Mouse (Mus musculus) limb, embryonic 14.5 days (tissue): ENCODE measurements at regions not wholly inside any gene's neighbourhood (a gene's known extent, or its start where the extent isn't known, plus 50 kb on each side); places are given as distances from the start of the nearest gene placed in this dataset.
A peak's percentile ranks its signal among the peaks of the same experiment; 100 is the strongest.

Experiments
- ATAC-seq: fragments of 200-750 bp; cut with Nextera tagmentation; 2 replicates; pipeline ENCODE4 v1.8.0; 2017; ENCODE audit warnings: low read depth, moderate number of reproducible peaks, moderate TSS enrichment; ENCODE audit not compliant: low FRiP score
- DNase-seq: peaks from one replicate; pipeline ENCODE4 v3.0.0-alpha.2; 2015; ENCODE audit warnings: low spot score
- H3K27ac ChIP-seq: fragments of 300-500 bp; sonication (generic); replicated peaks from 2 replicates; pipeline ENCODE4 v1.5.1; 2014; ENCODE audit warnings: low read depth, mild to moderate bottlenecking, low read length, moderate library complexity, mixed read lengths
- H3K27me3 ChIP-seq: fragments of 300-500 bp; sonication (generic); 2 replicates; pipeline ENCODE4 v1.6.1; 2014; ENCODE audit warnings: low read length, mixed read lengths; ENCODE audit not compliant: control insufficient read depth, insufficient read depth
- H3K36me3 ChIP-seq: fragments of 300-500 bp; sonication (generic); 2 replicates; pipeline ENCODE4 v1.6.1; 2014; ENCODE audit warnings: mild to moderate bottlenecking, low read length, moderate library complexity, mixed read lengths; ENCODE audit not compliant: control insufficient read depth, insufficient read depth
- H3K4me1 ChIP-seq: fragments of 300-500 bp; sonication (generic); 2 replicates; pipeline ENCODE4 v1.6.1; 2014; ENCODE audit warnings: antibody characterized with exemption, low read length, mixed read lengths; ENCODE audit not compliant: control insufficient read depth, insufficient read depth
- H3K4me2 ChIP-seq: fragments of 300-500 bp; sonication (generic); replicated peaks from 2 replicates; pipeline ENCODE4 v1.6.1; 2014; ENCODE audit warnings: low read depth, mild to moderate bottlenecking, low read length, moderate library complexity; ENCODE audit not compliant: severe bottlenecking
- H3K4me3 ChIP-seq: fragments of 300-500 bp; sonication (generic); replicated peaks from 2 replicates; pipeline ENCODE4 v1.5.1; 2014; ENCODE audit warnings: low read length
- H3K9ac ChIP-seq: fragments of 300-500 bp; sonication (generic); 2 replicates; pipeline ENCODE4 v1.6.1; 2014; ENCODE audit warnings: mild to moderate bottlenecking, low read depth, low read length, moderate library complexity; ENCODE audit not compliant: severe bottlenecking
- H3K9me3 ChIP-seq: fragments of 300-500 bp; sonication (generic); 2 replicates; pipeline ENCODE4 v1.6.1; 2016; ENCODE audit warnings: low read length; ENCODE audit not compliant: control insufficient read depth
- POLR2A ChIP-seq: fragments of 200-500 bp; IDR thresholded peaks from 2 replicates; pipeline ENCODE4 v1.8.0; 2012; ENCODE audit warnings: inconsistent platforms, mild to moderate bottlenecking, moderate library complexity, borderline replicate concordance; ENCODE audit not compliant: insufficient read depth, insufficient read length; ENCODE audit errors: extremely low read depth
- WGBS: fragments of 180-500 bp; shearing (Covaris S2); extraction: QIAGEN DNeasy Blood & Tissue Kit; methylation state at CpG from one replicate; pipeline ENCODE4 v1.1.7; 2014; 5-methylcytosine and 5-hydroxymethylcytosine counted together

GRCm38 (mm10) chr10:98529565-98529964, 384.6 kb upstream of the Atp2b1 start:
- H3K27me3 ChIP-seq = no peaks in the 10 kb centered on the region
- H3K36me3 ChIP-seq = no peaks in the 10 kb centered on the region
- no peak overlapping the region for H3K4me3 ChIP-seq
- peaks cover 4% of the 10 kb centered on the region; the same call in 1 of the 2 replicates for H3K9me3 ChIP-seq
- DNase-seq = no peak
- no peak overlapping the region for H3K4me2 ChIP-seq
- no peak for ATAC-seq
- TF ChIP-seq POLR2A = no peak
- no peak overlapping the region for H3K9ac ChIP-seq
- no peak overlapping the region for H3K27ac ChIP-seq
- no peaks in the 10 kb centered on the region for H3K4me1 ChIP-seq
- 81% methylated on average over 4 of the region's 4 CpGs for WGBS

DNA sequence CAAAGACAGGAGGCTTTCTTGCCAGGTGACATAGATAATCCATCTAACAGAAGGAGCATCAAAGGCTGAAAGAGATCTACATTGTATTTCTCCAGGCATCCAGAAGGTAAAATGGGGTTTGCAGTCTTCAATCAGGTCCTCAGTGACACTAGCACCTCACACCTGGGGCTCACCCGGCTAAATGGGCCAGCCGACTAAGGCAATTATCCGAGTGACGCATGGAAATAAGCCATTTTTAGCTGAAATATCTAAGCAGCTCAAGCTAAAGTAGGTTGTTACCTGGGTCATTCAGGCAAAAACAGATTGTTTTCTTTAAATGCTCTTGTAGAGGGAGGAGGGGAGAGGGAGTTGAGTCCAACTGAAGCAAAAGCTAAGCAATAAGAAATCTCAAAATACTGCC, 382.8 kb upstream of the Atp2b1 start:
- H3K4me1 ChIP-seq = no peaks in the 10 kb centered on the region
- H3K4me2 ChIP-seq = no peak overlapping the region
- DNase-seq (no peak), ATAC-seq (no peak)
- no peaks in the 10 kb centered on the region for H3K27me3 ChIP-seq
- H3K4me3 ChIP-seq = no peak overlapping the region
- no peaks in the 10 kb centered on the region for H3K36me3 ChIP-seq
- TF ChIP-seq POLR2A = no peak
- H3K9me3 ChIP-seq = no peaks in the 10 kb centered on the region
- H3K9ac ChIP-seq = no peak overlapping the region
- no peak overlapping the region for H3K27ac ChIP-seq
- WGBS = 91% methylated on average over 4 of the region's 4 CpGs

- Histone ChIP-seq H3K9ac (no peak overlapping the region), H3K36me3 (no peaks in the 10 kb centered on the region), H3K27me3 (no peaks in the 10 kb centered on the region), H3K27ac (no peak overlapping the region), H3K4me2 (no peak overlapping the region), H3K4me3 (no peak overlapping the region), H3K4me1 (peaks cover 7% of the 10 kb centered on the region), H3K9me3 (no peaks in the 10 kb centered on the region)
- 74% methylated on average over 1 of the region's 1 CpGs for WGBS
- no peak for DNase-seq
- no peak for TF ChIP-seq POLR2A
- no peak for ATAC-seq
Observed at GRCm38 (mm10) chr10:98538706-98539105, 375.5 kb upstream of the Atp2b1 start.

- H3K4me2 ChIP-seq = no peak overlapping the region
- H3K9ac ChIP-seq = no peak overlapping the region
- no peak overlapping the region for H3K27ac ChIP-seq
- no peaks in the 10 kb centered on the region for H3K9me3 ChIP-seq
- DNase-seq (no peak), ATAC-seq (no peak)
- no peaks in the 10 kb centered on the region for H3K27me3 ChIP-seq
- no peak for TF ChIP-seq POLR2A
- no peak overlapping the region for H3K4me3 ChIP-seq
- H3K4me1 ChIP-seq = peaks cover 9% of the 10 kb centered on the region
- H3K36me3 ChIP-seq = no peaks in the 10 kb centered on the region
Observed at GRCm38 (mm10) chr10:98541062-98541461, 373.1 kb upstream of the Atp2b1 start.

DNA sequence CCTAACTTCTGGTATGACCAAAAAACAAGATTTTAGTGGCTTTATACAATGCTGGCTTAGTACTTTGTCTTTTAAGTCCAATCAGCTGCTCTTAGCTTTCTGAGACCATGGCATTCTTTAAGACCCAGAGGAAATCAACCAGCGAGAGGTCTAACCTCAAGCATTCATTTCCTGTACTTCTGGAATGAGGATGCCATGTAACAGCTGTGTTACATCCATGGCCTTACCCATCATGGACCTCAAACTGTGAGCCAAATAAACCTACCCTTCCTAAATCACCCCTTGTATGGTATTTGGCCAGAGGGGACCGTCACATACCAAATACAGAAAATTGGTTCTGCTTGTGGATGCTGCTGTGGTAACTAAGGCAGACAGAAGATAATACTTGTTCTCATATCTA, 372.1 kb upstream of the Atp2b1 start:
- no peaks in the 10 kb centered on the region for H3K9me3 ChIP-seq

More for the DNA sequence above, 372.1 kb upstream of the Atp2b1 start:
- peaks cover 9% of the 10 kb centered on the region for H3K4me1 ChIP-seq
- no peak overlapping the region for H3K9ac ChIP-seq
- 62% methylated on average over 2 of the region's 2 CpGs for WGBS
- no peak overlapping the region for H3K27ac ChIP-seq
- ATAC-seq (peak; percentile 20; the same call in 1 of the 2 replicates), DNase-seq (no peak)
- no peak overlapping the region for H3K4me3 ChIP-seq
- H3K4me2 ChIP-seq = no peak overlapping the region
- TF ChIP-seq POLR2A = no peak
- no peaks in the 10 kb centered on the region for H3K27me3 ChIP-seq
- H3K36me3 ChIP-seq = no peaks in the 10 kb centered on the region
